Mouse (Mus musculus) right cerebral cortex, postnatal 36 days (tissue): ENCODE results near the gene Cdca7l.
"Not testable (repeated sequence)": the region's sequence is repeated elsewhere in the genome, so short reads cannot be mapped to it uniquely, and the experiment has no call there.

Source experiments
- DNase-seq, 2 experiments: peaks; one replicate each; pipeline ENCODE4 v3.0.0; 2022; ENCODE audit warnings: low spot score in 2 of 2, mixed read lengths in 1 of 2

Cdca7l gene

GRCm38 (mm10) chr12:117803989-117804388 lies at the start of gene Cdca7l:
TSS of gene Cdca7l (plus strand) at chr12:117804289.
- DNase-seq, result not testable (repeated sequence)

DNA sequence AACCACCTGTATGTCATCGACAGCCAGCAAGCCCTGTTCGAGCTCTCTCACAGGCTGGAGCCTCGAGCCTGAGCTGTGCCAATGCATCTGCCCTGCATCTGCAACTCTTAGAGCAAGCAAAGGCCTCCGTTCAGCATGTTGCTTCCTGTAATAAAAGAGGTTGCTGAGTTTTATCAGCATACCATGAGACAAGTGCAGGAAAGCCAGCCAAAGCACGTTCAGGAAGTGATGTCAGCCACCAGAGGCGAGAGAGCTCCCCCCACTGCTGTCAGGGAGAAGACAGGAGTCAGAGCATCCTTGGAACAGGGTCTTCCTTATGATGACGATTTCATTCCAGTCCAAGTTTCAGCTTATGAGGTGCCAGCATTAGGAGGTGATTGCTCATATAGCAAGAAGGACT lies 48.1 kb upstream of the Cdca7l start:
- no peak for DNase-seq

DNA sequence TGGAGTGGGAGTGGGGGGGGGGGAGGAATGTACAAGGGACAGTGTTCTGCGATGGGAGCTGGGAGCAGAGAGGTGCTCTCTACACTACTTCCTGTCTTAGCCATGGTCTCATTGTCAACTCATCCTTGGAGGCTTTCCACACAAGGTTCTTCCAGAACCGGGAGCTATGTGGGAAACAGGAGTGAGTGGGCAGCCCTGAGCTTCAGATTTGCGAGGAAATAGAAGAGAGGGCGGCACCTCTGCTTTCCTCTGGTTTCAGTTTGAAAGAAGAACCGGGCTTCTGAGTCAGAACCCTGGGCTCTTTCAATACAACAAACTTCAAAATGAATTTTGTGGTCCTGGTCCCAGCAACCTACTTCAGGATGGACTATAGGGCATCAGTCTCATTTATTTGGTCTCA lies 43.7 kb upstream of the Cdca7l start:
- no peak for DNase-seq

DNA sequence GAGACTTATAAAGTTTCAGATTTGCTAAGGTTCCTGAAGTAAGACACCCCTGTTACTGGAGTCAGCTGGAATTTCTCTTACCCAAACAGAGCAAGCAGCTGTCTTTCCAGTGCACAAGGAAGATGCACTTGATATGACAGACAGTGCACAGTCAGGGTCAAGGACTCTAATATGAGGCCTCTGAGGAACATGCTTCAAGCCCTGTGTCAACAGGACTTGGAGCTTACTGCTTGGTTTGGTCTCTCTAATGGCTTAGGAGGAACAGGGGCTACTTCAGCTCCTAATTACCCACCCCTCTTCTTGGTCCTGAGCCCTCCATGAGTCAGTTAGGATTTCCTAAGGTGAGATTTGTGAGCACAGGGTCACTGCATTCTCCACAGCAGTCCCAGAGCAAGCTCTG lies 43.2 kb upstream of the Cdca7l start:
- no peak for DNase-seq

DNA sequence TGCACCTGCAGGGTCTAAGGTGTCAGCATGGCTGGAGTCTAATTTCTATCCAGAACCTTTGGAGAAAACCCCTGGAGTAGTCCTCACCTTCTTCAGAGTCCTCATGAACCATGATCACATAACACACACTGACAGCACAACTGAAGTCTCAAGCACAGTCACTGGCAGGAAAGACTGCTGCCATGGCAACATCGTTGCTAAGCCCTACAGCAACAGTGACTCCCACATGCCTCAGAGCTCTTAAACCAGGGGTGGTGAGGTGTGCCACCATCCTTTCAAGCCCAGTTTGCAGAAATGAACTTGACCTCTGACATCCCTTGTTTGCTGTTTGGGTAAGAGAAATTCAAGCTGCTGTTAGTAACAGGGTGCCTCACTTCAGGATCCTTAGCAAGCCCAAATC lies 42.4 kb upstream of the Cdca7l start:
- peak; percentile 62 to 69 for DNase-seq

DNA sequence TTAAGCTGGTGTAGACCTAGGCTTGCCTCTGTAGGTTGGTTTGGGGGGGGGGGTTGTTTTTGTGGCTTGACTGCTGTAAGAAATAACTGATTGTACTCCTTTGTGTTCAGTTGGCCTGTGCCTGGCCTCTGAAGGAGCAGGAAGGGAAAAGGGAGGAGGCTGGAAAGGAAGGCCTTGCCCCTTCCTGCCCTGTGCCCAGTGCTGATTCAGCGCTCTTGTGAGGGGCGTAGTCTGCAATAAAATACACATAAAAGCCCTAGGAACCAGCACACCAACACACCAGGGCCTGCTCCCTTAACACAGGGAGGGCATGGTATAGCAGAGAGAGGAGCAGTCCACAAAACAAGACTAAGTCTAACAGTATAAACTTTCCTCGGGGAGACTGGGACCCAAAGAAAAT lies 40.8 kb upstream of the Cdca7l start:
- DNase-seq, result no peak

DNA sequence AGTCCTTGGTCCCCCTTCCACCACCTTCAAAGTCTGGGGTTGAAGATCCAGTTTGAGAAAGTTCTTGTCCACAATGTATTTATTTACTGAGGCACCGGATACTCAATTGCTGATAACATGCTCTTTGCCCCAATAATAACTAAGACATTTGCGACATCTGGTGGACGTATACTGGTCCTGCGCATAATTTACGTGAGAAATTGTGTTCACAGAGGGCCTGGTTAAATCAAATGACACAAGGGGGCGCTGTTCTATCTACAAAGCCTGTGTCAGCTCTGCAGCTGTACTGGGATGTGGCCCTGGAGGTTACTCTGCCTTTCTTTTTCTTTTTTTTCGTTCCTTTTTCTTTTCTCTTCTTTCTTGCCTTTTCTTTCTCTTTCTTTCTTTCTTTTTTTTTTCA lies 39.2 kb upstream of the Cdca7l start:
- DNase-seq, result peak in 1 of 2 experiments; percentile 32

DNA sequence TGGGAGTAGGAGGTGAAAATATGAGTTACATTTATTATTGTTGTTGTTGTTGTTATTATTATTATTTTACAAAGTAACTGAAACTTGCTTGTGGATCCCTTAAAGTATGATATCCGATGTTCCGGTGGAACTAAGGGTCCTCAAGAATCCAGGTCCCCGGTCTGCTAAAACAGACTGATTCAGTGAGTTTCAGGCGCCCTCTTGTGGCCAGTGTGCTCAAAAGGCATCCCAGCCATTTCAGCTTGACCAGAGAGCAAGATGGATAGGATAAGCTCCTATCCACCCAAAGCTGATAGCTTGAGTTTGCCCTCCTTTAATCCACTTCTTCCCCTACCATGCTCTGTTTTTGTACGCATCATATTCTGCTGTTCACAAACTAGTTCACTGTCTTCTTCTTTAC lies 35.0 kb upstream of the Cdca7l start:
- DNase-seq, result peak; percentile 43 to 58

GRCm38 (mm10) chr12:117770211-117770610 lies 33.9 kb upstream of the Cdca7l start:
- no peak for DNase-seq

GRCm38 (mm10) chr12:117771156-117771555 lies 32.9 kb upstream of the Cdca7l start:
- no peak for DNase-seq

GRCm38 (mm10) chr12:117772638-117773037 lies 31.5 kb upstream of the Cdca7l start:
- peak in 1 of 2 experiments; percentile 56 for DNase-seq

DNA sequence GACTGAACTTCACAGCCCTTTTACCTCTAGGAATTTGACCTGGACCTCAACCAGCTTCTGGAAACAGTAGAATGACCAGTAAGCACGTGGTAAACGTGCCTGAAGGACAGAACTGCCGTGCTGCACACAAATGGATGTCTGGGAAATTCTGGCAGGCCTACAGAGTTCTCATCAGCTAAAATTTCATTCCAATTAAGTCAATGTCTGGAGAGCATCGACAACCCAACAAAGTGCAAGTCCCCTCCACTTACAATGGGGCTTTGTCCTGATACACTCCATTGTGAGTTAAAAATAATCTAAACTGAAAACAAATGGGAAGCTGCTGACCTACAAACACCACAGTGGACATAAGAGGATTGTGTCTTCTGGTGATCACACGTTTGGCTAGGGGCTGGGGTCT lies 27.2 kb upstream of the Cdca7l start:
- DNase-seq, result no peak

GRCm38 (mm10) chr12:117781360-117781759 lies 22.7 kb upstream of the Cdca7l start:
- no peak for DNase-seq

DNA sequence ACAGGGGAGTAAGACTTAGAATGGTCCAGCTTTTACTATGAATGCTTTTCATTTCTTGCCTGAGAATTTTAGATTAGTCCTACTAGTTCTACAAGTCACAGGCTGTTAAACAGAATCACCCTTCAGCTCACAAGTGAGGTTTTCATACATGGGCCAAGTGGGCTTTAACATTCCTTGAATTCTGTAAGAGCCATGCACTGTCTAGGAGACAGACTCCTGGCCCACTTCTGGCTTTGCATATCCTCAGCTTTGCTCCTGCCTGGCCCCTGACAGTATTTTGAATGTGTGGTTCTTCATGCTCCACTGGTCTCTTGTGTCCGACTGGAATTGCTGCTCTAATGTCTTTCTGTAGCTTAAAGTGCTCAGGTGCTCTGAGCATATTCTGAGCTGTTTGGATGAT lies 20.7 kb upstream of the Cdca7l start:
- no peak for DNase-seq

DNA sequence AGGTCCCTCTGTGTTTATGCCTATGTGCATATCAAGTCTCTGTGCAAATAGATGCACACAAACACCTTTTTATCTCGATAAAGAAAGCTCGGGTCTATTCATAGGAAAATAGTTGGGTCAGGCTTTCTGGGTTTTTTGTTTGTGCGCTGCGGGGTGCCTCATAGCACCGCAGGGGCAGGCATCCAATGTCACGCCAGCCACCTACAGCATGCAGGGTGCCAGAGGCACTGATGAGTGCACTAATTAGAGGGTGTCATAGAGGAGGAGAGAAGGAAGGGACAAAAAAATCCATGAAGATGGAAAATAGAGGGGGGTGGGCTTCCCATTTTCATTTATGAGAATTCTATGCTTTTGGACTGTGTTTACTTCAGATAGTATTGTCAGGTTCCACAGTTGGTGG lies 17.5 kb upstream of the Cdca7l start:
- DNase-seq, result no peak

DNA sequence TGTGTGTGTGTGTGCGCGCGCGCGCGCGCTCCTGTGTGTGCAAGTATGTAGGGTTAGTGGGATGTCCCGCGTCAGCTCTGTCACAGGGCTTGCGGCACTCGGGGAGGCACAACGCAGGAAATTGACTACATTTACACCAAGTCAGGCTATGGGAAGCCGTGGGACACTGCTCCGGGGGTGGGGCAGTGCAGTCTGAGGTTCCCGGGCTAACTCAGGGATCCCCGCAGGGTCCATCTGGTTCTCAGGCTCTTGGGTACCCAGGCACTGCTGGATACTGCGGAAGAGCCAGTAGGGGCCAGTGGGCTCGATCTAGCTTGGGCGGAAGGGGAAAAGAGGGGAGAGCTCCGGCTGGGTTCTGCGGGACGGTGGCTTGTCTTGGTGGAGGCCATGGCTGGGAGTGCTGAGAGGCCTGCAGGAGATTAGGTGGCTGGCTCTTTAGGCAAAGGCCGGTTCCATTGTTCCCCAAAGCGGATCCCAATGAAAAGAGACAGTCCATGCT lies 15.5 kb upstream of the Cdca7l start:
- DNase-seq, result no peak

- no peak for DNase-seq
Observed at GRCm38 (mm10) chr12:117789017-117789416, 15.1 kb upstream of the Cdca7l start.

DNA sequence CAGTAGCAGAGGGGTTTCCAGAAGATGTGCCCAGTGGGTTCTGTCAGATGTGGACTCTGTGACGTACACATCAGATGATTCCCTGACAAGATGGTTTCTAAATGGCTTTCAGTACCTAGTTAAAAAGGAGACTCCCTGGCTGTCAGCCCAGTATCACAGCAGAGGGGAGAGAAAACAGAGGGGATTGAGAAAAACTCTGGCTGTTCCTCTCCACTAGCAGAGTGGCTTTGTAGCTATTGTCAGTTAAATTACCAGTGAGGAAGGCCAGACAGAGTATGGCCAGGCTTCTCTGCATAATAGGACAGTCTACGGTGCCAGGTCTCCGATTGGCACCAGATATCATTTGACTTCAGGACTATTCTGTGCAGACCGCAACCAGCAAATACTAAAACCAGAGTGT lies 8.8 kb upstream of the Cdca7l start:
- no peak for DNase-seq

DNA sequence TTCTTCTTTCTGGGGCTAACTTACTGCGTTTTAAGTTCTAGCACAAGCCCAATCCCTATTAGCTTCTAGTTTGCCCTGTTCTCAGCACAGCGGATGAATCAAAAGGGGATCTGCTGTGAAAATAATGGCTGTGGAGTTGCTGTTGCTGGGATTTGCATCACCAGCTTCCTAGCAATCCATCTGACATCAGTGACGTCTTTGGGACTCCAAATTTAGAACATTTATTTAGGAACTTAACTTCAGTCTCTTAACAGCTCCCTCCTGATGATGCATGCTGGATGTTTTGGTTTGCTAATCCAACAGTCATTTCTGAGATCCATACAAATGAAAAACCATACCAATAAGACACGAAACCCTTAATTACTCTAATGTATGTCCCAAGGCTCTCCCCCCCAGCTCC lies 1.5 kb downstream of the Cdca7l start:
- no peak for DNase-seq

GRCm38 (mm10) chr12:117806007-117806451 lies 1.9 kb downstream of the Cdca7l start:
- no peak for DNase-seq

GRCm38 (mm10) chr12:117806470-117806869 lies 2.4 kb downstream of the Cdca7l start:
- DNase-seq, result no peak

GRCm38 (mm10) chr12:117807637-117808036 lies 3.5 kb downstream of the Cdca7l start:
- no peak for DNase-seq

GRCm38 (mm10) chr12:117808355-117809326 lies 4.6 kb downstream of the Cdca7l start:
- DNase-seq, result no peak
